Mouse (Mus musculus): ENCODE data around the gene Ngef. TPM values are rescaled to one million over a fixed set of nuclear protein-coding genes. Genes with fewer than 3 reads are reported as not detected.
"Not testable (repeated sequence)": the region's sequence is repeated elsewhere in the genome, so short reads cannot be mapped to it uniquely, and the experiment has no call there.

Ngef gene
- polyA plus RNA-seq, 1 experiment from 2014 or later = 13.3 TPM

GRCm38 (mm10) chr1:87475076-87475895, 98.4 kb downstream of the Ngef start:
- peaks cover 9% of the 10 kb centered on the region; the same call in 1 of the 2 replicates for H3K36me3 ChIP-seq (ENCODE audit: control insufficient read depth, insufficient read depth)
- H3K27me3 ChIP-seq (replicated peaks; ENCODE audit: control insufficient read depth, insufficient read depth, low read length) = no peaks in the 10 kb centered on the region
- H3K9ac ChIP-seq (ENCODE audit: low read depth, low read length) = no peak overlapping the region
- 7% methylated on average over 41 of the region's 42 CpGs for WGBS
- no peaks in the 10 kb centered on the region for H3K4me1 ChIP-seq (replicated peaks; ENCODE audit: control insufficient read depth, insufficient read depth, low read length)
- peak; percentile 13; the same call in 1 of the 2 replicates for ATAC-seq
- H3K9me3 ChIP-seq (ENCODE audit: control insufficient read depth) = no peaks in the 10 kb centered on the region
- H3K27ac ChIP-seq (ENCODE audit: low read depth, low read length) = no peak overlapping the region
- TF ChIP-seq CTCF (IDR thresholded peaks at IDR 0.05; ENCODE audit: low read depth) = no peak
- peak overlapping the region; percentile 30 for H3K4me2 ChIP-seq (replicated peaks; ENCODE audit: low read depth)
- H3K4me3 ChIP-seq (ENCODE audit: low read depth, low read length) = no peak overlapping the region

DNA sequence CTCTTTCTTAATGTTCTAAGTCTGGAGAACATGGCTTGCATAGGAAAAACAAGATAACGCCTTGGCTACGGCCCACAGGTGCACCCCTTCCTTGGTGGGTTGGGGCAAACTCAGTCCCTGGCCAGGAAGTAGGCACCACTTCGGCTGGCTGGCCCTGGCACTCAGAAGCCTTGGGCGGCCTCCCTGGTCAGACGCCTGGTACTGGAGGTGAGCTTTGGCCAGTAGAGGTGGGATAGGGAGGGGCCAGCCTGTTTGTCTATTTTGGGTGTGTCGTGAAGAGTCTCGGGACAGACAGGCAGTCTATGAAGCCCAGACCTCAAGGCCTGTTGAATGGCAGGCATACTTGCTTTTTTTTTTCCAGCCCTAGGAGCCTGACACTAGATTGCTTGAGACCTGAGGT, 101.1 kb downstream of the Ngef start:
- WGBS = 52% methylated on average over 7 of the region's 7 CpGs
- no peaks in the 10 kb centered on the region for H3K4me1 ChIP-seq (replicated peaks; ENCODE audit: control insufficient read depth, insufficient read depth, low read length)
- no peaks in the 10 kb centered on the region; the same call in 1 of the 2 replicates for H3K36me3 ChIP-seq (ENCODE audit: control insufficient read depth, insufficient read depth)
- no peak overlapping the region for H3K9ac ChIP-seq (ENCODE audit: low read depth, low read length)
- H3K4me2 ChIP-seq (replicated peaks; ENCODE audit: low read depth) = no peak overlapping the region
- H3K27me3 ChIP-seq (replicated peaks; ENCODE audit: control insufficient read depth, insufficient read depth, low read length) = no peaks in the 10 kb centered on the region
- H3K4me3 ChIP-seq (ENCODE audit: low read depth, low read length) = no peak overlapping the region
- ATAC-seq = no peak
- H3K27ac ChIP-seq (ENCODE audit: low read depth, low read length) = no peak overlapping the region
- H3K9me3 ChIP-seq (ENCODE audit: control insufficient read depth) = no peaks in the 10 kb centered on the region
- no peak for TF ChIP-seq CTCF (IDR thresholded peaks at IDR 0.05; ENCODE audit: low read depth)

DNA sequence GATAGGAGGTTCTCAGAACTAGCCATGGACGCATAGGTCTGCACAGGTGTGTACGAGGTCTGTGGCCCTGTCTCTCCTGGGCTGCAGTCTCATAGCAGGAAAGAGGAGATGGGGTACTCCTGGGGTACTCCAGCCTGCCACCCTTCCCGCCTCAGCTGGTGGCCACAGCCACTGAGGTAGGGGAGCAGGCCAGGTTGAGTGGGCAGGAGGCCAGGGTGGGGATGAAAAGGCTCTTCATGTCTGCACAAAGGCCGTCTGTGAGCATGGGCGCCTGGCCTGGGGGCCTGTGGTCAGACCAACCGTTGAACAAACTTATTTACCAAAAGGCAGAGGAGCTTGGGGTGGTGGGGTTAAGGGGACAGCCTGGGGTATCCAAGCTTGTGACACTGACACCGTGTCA, 101.8 kb downstream of the Ngef start:
- Histone ChIP-seq H3K4me3 (ENCODE audit: low read depth, low read length) (no peak overlapping the region), H3K9ac (ENCODE audit: low read depth, low read length) (no peak overlapping the region), H3K9me3 (ENCODE audit: control insufficient read depth) (no peaks in the 10 kb centered on the region), H3K4me1 (replicated peaks; ENCODE audit: control insufficient read depth, insufficient read depth, low read length) (no peaks in the 10 kb centered on the region), H3K4me2 (replicated peaks; ENCODE audit: low read depth) (no peak overlapping the region), H3K36me3 (ENCODE audit: control insufficient read depth, insufficient read depth) (no peaks in the 10 kb centered on the region), H3K27me3 (replicated peaks; ENCODE audit: control insufficient read depth, insufficient read depth, low read length) (no peaks in the 10 kb centered on the region), H3K27ac (ENCODE audit: low read depth, low read length) (no peak overlapping the region)
- TF ChIP-seq CTCF (IDR thresholded peaks at IDR 0.05; ENCODE audit: low read depth) = no peak
- 0 out of 2 replicates have a peak, but pooled peaks have one; percentile 4 for ATAC-seq
- 73% methylated on average over 7 of the region's 7 CpGs for WGBS

DNA sequence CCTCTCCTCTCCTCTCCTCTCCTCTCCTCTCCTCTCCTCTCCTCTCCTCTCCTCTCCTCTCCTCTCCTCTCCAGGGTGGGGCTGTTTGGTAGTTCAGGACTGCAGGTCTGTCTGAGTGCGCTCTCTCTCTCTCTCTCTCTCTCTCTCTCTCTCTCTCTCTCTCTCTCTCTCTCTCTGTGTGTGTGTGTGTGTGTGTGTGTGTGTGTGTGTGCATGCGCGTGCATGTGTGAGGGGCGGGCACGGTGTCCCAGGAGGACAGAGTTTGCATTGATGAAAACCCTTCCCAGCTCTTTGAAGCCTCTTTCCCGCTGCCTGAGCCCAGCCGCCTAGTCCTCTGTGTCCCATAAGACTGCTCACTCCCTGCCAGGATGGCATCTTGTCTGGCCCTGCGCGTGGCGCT, 103.7 kb downstream of the Ngef start, which contains the start of gene Snorc:
TSS of gene Snorc (plus strand) at position 301 of the 400 bp plus-strand sequence.
- H3K9me3 ChIP-seq (ENCODE audit: control insufficient read depth); H3K9ac ChIP-seq (ENCODE audit: low read depth, low read length); ATAC-seq; H3K4me1 ChIP-seq (replicated peaks; ENCODE audit: control insufficient read depth, insufficient read depth, low read length); H3K4me3 ChIP-seq (ENCODE audit: low read depth, low read length); H3K36me3 ChIP-seq (ENCODE audit: control insufficient read depth, insufficient read depth); H3K27me3 ChIP-seq (replicated peaks; ENCODE audit: control insufficient read depth, insufficient read depth, low read length); H3K4me2 ChIP-seq (replicated peaks; ENCODE audit: low read depth); H3K27ac ChIP-seq (ENCODE audit: low read depth, low read length): not testable (repeated sequence)
- WGBS = 49% methylated on average over 10 of the region's 10 CpGs

GRCm38 (mm10) chr1:87468321-87468720, 105.3 kb downstream of the Ngef start:
- Histone ChIP-seq H3K9ac (ENCODE audit: low read depth, low read length) (no peak overlapping the region), H3K27ac (ENCODE audit: low read depth, low read length) (no peak overlapping the region), H3K27me3 (replicated peaks; ENCODE audit: control insufficient read depth, insufficient read depth, low read length) (no peaks in the 10 kb centered on the region), H3K4me2 (replicated peaks; ENCODE audit: low read depth) (no peak overlapping the region), H3K4me1 (replicated peaks; ENCODE audit: control insufficient read depth, insufficient read depth, low read length) (no peaks in the 10 kb centered on the region), H3K9me3 (ENCODE audit: control insufficient read depth) (no peaks in the 10 kb centered on the region), H3K4me3 (ENCODE audit: low read depth, low read length) (no peak overlapping the region), H3K36me3 (ENCODE audit: control insufficient read depth, insufficient read depth) (no peaks in the 10 kb centered on the region)
- 75% methylated on average over 6 of the region's 6 CpGs for WGBS
- peak; percentile 48 for TF ChIP-seq CTCF (IDR thresholded peaks at IDR 0.05; ENCODE audit: low read depth)
- no peak for ATAC-seq

DNA sequence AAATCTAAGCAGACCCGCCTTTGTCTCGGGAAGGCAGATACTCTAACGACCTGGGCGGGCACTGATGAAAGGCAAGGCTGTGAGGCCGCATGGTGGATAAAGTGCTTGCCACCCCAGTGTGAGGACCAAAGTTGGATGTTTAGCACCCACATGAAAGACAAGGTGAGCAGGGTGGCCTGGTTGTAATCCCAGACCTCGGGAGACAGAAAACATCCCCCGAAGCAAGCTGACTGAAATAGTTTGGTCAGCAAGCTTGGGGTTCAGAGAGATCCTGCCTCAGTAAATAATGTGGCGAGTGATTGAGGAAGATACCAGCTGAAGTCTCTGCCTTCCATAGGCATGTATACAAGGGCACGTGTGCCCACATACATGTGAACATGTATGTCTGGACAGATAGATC, 106.2 kb downstream of the Ngef start:
- 56% methylated on average over 9 of the region's 9 CpGs for WGBS
- no peaks in the 10 kb centered on the region for H3K9me3 ChIP-seq (ENCODE audit: control insufficient read depth)
- H3K4me2 ChIP-seq (replicated peaks; ENCODE audit: low read depth) = no peak overlapping the region; the same call in 1 of the 2 replicates
- no peaks in the 10 kb centered on the region for H3K4me1 ChIP-seq (replicated peaks; ENCODE audit: control insufficient read depth, insufficient read depth, low read length)
- no peak for ATAC-seq
- no peaks in the 10 kb centered on the region for H3K27me3 ChIP-seq (replicated peaks; ENCODE audit: control insufficient read depth, insufficient read depth, low read length)
- H3K36me3 ChIP-seq (ENCODE audit: control insufficient read depth, insufficient read depth) = no peaks in the 10 kb centered on the region
- H3K27ac ChIP-seq (ENCODE audit: low read depth, low read length) = no peak overlapping the region
- no peak for TF ChIP-seq CTCF (IDR thresholded peaks at IDR 0.05; ENCODE audit: low read depth)
- no peak overlapping the region for H3K4me3 ChIP-seq (ENCODE audit: low read depth, low read length)
- no peak overlapping the region for H3K9ac ChIP-seq (ENCODE audit: low read depth, low read length)

DNA sequence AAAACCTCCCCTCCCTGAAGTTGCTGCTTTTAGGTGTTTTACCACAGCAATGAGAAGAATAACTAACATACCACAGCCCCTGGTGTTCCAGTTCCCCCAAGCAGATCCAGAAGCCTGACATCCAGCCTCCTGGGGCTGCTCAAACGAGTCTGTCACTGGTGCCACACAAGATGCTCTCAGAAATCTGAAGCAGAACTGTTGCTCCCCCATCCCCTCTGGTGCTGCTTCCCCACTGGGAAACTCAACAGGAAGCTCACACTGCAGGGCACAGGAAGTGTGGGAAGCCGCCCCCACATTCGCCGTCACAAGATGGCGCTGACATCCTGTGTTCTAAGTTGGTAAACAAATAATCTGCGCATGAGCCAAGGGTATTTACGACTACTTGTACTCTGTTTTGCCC, 113.8 kb downstream of the Ngef start:
- H3K36me3 ChIP-seq (ENCODE audit: control insufficient read depth, insufficient read depth); H3K9me3 ChIP-seq (ENCODE audit: control insufficient read depth); H3K4me1 ChIP-seq (replicated peaks; ENCODE audit: control insufficient read depth, insufficient read depth, low read length); H3K4me3 ChIP-seq (ENCODE audit: low read depth, low read length); H3K27ac ChIP-seq (ENCODE audit: low read depth, low read length); ATAC-seq; H3K9ac ChIP-seq (ENCODE audit: low read depth, low read length); H3K27me3 ChIP-seq (replicated peaks; ENCODE audit: control insufficient read depth, insufficient read depth, low read length); H3K4me2 ChIP-seq (replicated peaks; ENCODE audit: low read depth): not testable (repeated sequence)
- 89% methylated on average over 6 of the region's 7 CpGs for WGBS

All from intestine, postnatal 0 days (tissue).